Mouse (Mus musculus) heart, embryonic 10.5 days (tissue): Measurements from ENCODE around the gene Gdap2. TPM values are rescaled to one million over a fixed set of nuclear protein-coding genes. Genes with fewer than 3 reads are reported as not detected.

Source experiments
- DNase-seq: peaks from one replicate; pipeline ENCODE4 v3.0.0-alpha.2; 2017; ENCODE audit warnings: low spot score
- H3K27ac ChIP-seq: fragments of 300-500 bp; sonication (generic); 2 replicates; pipeline ENCODE4 v1.5.1; 2016; ENCODE audit warnings: mild to moderate bottlenecking
- H3K27me3 ChIP-seq: fragments of 300-500 bp; sonication (generic); 2 replicates; pipeline ENCODE4 v1.6.1; 2016; ENCODE audit warnings: mild to moderate bottlenecking; ENCODE audit not compliant: poor library complexity, insufficient read depth, severe bottlenecking
- H3K36me3 ChIP-seq: fragments of 300-500 bp; sonication (generic); 2 replicates; pipeline ENCODE4 v1.6.1; 2016; ENCODE audit warnings: mild to moderate bottlenecking, moderate library complexity
- H3K4me1 ChIP-seq: fragments of 300-500 bp; sonication (generic); 2 replicates; pipeline ENCODE4 v1.6.1; 2016; ENCODE audit warnings: mild to moderate bottlenecking
- H3K4me3 ChIP-seq: fragments of 300-500 bp; sonication (generic); 2 replicates; pipeline ENCODE4 v1.5.1; 2016; ENCODE audit warnings: mild to moderate bottlenecking, moderate library complexity
- H3K9me3 ChIP-seq: fragments of 300-500 bp; sonication (generic); 2 replicates; pipeline ENCODE4 v1.6.1; 2016; ENCODE audit warnings: mild to moderate bottlenecking, moderate library complexity
- whole genome bisulfite sequencing: fragments of 180-500 bp; shearing (Covaris S2); methylation state at CpG from one replicate; pipeline ENCODE4 v1.1.7; 2016; 5-methylcytosine and 5-hydroxymethylcytosine counted together
- polyA plus RNA-seq: library from polyadenylated mRNA; unstranded; fragments of >200 nt; fragmentation: Nextera tagmentation; extraction: Ambion mirVana; gene quantifications from 2 replicates; pipeline ENCODE4 v1.2.1, GENCODE M21; 2016

The Gdap2 gene
- polyA plus RNA-seq, 1 experiment from 2014 or later = 24.9 TPM

DNA sequence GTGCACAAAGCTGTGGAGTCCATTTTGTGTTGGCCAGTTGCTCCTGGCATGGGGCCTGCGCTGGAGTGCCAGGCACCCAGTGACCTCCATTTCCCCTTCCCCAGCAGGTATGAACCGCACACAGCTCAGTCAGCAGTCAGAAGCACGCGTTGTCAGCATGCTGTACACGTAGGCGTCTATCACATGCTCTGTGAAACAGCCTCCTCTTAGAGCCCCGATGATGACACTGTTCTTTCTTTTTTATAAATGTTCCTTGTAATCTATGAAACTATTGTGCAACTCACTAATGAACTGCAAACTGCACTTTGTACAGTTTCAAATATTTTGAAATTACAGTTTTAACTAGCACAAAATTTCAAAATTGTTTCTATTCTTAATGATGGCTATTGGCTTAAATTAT is 39.4 kb downstream of the Gdap2 start:
- no peak overlapping the region for H3K4me3 ChIP-seq
- H3K9me3 ChIP-seq = no peaks in the 10 kb centered on the region
- peaks cover 41% of the 10 kb centered on the region for H3K36me3 ChIP-seq
- DNase-seq = no peak
- H3K27ac ChIP-seq = no peak overlapping the region
- H3K27me3 ChIP-seq = no peaks in the 10 kb centered on the region
- H3K4me1 ChIP-seq = no peaks in the 10 kb centered on the region
- WGBS = 89% methylated on average over 7 of the region's 7 CpGs

DNA sequence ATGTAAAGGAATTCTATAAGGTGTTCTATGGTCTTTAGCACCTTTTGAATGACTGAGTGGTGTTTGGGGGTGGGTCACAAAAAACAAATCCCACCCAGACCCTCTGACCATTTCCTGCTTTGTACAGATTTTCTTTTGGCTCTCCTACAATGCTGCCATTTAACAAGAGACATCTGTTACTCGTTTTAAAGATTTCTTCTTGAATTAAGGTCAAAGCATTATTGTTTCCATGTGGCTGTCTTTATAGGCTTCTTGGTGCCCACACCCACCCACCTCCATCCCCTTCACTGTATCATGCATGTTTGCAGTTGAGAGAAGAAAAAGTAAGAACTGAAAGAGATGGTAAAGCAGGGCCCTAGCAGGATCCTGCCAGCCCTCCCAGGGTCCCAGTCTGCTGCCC is 44.8 kb downstream of the Gdap2 start:
- H3K4me3 ChIP-seq = no peak overlapping the region
- H3K9me3 ChIP-seq = no peaks in the 10 kb centered on the region
- no peak for DNase-seq
- no peaks in the 10 kb centered on the region for H3K4me1 ChIP-seq
- H3K27ac ChIP-seq = no peak overlapping the region
- H3K36me3 ChIP-seq = peaks cover 27% of the 10 kb centered on the region
- 59% methylated on average over 1 of the region's 1 CpGs for WGBS
- H3K27me3 ChIP-seq = no peaks in the 10 kb centered on the region

DNA sequence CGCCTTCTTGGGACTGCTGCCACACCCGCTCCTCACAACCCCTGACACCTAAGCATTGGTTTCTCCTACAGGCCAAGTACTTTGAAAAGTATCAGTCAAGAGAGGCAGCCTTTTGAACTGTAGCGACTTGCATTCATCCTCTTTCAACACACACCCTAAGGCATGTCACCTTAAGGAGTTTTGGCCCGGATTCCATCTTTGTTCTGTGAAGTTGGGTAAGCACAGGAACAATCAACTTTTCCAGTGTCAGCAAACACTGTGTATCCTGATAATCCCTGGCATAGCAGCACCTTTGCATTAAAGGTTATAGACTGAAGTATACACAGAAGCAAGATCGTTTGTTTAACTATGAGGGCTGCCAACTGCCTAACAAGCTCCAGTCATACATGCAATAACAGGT is 53.3 kb downstream of the Gdap2 start:
- no peak for DNase-seq
- Histone ChIP-seq H3K27ac (no peak overlapping the region), H3K27me3 (no peaks in the 10 kb centered on the region), H3K4me1 (no peaks in the 10 kb centered on the region), H3K36me3 (no peaks in the 10 kb centered on the region), H3K4me3 (no peak overlapping the region), H3K9me3 (no peaks in the 10 kb centered on the region)
- WGBS = 79% methylated on average over 5 of the region's 5 CpGs

DNA sequence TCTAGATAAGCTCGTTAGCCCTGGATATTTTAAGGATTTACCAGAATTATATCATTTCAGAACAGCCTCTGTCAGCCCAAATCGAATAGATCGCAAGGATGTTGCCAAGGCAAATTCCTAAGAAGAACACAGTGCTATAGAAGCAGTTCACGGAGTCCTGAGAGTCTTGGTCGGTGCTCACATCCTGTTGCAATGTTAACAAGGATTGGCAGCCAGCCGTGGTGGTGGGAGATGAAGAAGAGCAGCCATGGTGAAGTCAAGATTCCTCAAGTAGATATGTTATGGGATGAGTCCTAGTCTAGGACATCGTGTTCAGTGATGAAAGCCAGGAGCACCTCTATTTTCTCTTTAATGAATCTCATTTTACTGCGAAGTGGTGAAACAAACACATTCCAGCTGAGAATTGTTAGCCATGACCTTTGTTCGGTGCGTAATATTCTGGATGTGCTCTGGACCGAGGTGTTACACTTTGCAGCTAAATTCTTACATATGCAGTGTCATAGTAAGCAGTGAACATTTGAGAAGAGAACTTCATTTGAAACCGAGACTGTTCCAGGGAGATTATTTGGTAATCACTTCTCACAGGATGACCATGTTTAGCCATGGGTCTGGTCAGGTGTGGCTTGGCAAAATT is 63.3 kb downstream of the Gdap2 start:
- DNase-seq = no peak
- Histone ChIP-seq H3K27me3 (peaks cover 6% of the 10 kb centered on the region; the same call in 1 of the 2 replicates), H3K4me1 (0 out of 2 replicates have a peak, but pooled peaks cover 5% of the 10 kb centered on the region), H3K36me3 (no peaks in the 10 kb centered on the region), H3K27ac (no peak overlapping the region), H3K9me3 (no peaks in the 10 kb centered on the region), H3K4me3 (no peak overlapping the region)
- WGBS = 80% methylated on average over 12 of the region's 12 CpGs

DNA sequence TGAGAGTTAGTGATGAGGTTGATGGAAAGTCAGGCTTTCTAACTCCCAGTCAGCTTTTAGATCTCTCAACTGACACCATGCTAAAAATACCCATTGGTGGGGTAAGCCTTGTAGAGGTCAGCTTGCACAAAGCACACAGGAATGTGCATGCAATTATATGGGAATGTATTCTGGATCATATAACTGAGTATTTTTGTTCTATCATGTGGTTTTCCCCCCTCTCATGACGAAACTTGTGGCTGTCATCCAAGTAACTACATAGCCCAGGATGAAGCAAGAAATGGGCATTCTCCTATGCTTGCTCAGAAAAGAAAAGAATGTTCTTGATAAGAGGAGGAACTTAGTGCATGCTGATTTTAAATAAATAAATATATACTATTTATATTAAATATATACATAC is 65.3 kb downstream of the Gdap2 start:
- 63% methylated on average over 1 of the region's 1 CpGs for WGBS
- Histone ChIP-seq H3K4me3 (no peak overlapping the region), H3K27me3 (peaks cover 6% of the 10 kb centered on the region; the same call in 1 of the 2 replicates), H3K4me1 (0 out of 2 replicates have a peak, but pooled peaks cover 5% of the 10 kb centered on the region), H3K36me3 (no peaks in the 10 kb centered on the region), H3K9me3 (no peaks in the 10 kb centered on the region), H3K27ac (no peak overlapping the region)
- DNase-seq = no peak

DNA sequence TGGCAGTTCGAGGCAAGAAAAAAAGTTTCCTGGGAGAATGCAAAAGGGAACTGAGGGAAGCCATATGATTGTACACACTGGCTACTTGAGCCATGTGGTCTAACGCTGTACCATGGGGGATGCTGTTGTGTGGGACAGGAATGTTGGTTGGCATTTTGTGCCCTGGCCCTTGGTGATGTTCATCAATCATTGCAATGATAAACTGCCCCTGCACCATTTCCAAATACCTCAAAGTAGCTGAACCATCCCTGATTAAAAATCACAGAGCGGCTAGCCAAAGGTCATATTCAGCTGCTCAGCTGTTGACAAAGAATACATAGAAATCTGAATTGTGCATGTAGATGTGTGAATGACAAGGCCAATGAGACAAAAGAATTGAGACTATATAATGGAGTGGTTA is 66.8 kb downstream of the Gdap2 start:
- 83% methylated on average over 3 of the region's 3 CpGs for WGBS
- Histone ChIP-seq H3K9me3 (no peaks in the 10 kb centered on the region), H3K4me3 (no peak overlapping the region), H3K36me3 (no peaks in the 10 kb centered on the region), H3K4me1 (0 out of 2 replicates have a peak, but pooled peaks cover 2% of the 10 kb centered on the region), H3K27ac (no peak overlapping the region), H3K27me3 (no peaks in the 10 kb centered on the region)
- no peak for DNase-seq

DNA sequence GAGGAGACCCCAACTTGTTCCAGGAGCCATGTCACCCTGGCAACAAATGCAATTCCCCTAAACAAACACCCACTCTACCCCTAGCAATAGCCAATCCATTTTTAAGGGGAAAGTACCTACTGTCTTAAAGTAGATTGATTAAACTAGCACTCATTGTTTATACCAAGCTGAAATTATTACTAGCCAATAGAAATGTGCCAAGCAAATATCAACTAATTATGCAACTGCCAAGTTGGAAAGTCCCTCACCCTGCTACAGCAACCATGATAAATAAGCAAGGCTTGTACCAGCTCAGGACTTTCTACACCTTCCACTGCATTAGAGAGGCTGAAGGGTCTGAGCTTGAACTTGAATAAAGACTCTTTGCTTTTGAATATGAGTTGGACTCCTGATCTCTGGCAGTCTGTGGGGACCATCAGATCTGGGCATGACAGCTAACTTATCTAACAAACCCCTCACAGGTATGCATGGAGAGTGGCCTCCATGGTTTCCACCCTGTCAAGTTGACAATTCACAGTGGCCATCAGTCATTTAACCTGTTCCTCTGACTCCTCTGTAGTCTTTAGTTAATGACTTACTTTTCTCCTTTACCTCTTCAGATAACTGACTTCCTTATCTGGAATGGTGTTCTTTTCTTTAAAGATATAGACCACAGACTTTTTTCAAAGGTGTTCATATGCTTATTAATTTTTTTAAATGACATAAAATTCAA is 74.7 kb downstream of the Gdap2 start:
- Histone ChIP-seq H3K4me3 (no peak overlapping the region), H3K36me3 (no peaks in the 10 kb centered on the region), H3K27me3 (no peaks in the 10 kb centered on the region), H3K4me1 (no peaks in the 10 kb centered on the region), H3K27ac (no peak overlapping the region), H3K9me3 (no peaks in the 10 kb centered on the region)
- DNase-seq = no peak

DNA sequence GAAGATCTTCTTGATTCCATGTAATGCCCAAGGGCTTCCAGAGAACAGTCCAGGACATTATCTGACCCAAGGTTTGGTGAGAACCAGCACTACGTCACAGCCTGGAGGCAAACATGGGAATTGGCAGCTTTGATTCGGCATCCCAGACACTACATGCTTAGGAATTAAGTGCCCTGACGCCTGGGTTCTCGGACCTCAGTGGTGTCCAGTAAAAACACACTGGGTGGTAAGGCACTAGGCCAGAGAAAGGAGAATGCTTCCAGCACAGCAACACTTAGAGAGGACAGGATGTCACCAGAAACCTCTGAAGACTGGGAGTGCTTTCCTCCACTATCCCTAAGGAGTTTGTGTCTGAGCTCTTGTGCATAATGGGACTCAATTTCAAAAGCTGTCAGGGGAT is 80.0 kb downstream of the Gdap2 start:
- H3K27ac ChIP-seq = no peak overlapping the region
- H3K4me1 ChIP-seq = no peaks in the 10 kb centered on the region
- H3K27me3 ChIP-seq = no peaks in the 10 kb centered on the region
- 82% methylated on average over 4 of the region's 4 CpGs for WGBS
- H3K9me3 ChIP-seq = no peaks in the 10 kb centered on the region
- no peak overlapping the region for H3K4me3 ChIP-seq
- no peak for DNase-seq
- no peaks in the 10 kb centered on the region for H3K36me3 ChIP-seq

DNA sequence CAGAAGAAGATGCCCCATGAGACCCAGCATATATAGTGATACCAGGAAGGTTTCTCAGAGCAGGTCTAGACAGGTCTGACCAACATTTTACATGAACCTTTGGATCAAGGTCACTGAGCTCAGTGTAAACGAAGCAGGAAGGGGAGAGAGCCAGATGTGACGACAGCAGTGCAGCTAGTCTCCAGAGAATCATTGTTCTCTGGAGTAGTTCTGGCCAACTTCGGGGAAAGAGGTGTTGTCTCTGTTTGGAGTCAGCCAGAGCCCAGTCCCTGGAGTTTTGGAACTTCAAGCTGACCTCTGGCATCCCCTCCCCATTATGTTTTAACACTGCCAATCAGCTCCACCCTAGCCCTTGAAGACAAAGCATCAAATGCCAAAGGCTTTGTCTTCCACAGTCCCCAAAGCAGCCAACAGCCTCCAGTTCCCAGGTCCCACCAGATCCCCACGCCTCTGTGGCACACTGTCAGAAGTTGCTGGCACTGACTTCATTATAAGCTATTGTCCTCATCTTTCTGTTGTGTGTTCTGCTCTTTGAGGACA is 84.2 kb downstream of the Gdap2 start:
- H3K27me3 ChIP-seq = no peaks in the 10 kb centered on the region
- no peak for DNase-seq
- no peak overlapping the region for H3K4me3 ChIP-seq
- no peaks in the 10 kb centered on the region for H3K4me1 ChIP-seq
- no peaks in the 10 kb centered on the region for H3K9me3 ChIP-seq
- H3K27ac ChIP-seq = no peak overlapping the region
- no peaks in the 10 kb centered on the region for H3K36me3 ChIP-seq
- 59% methylated on average over 4 of the region's 4 CpGs for WGBS

Other genes with a start within 250 kb of the Gdap2 start
- gene Wdr3, start within 50 bp of the Gdap2 start, polyA plus RNA-seq = 36.8 and 43.8 TPM in 2 replicates